Mouse (Mus musculus) right cerebral cortex, postnatal 25 days (tissue): ENCODE data around the gene Ssh3.
A peak's percentile ranks its signal among the peaks of the same experiment; 100 is the strongest.

Source experiments
- DNase-seq: peaks from one replicate; pipeline ENCODE4 v3.0.0; 2022

The Ssh3 gene

GRCm38 (mm10) chr19:4240247-4240668 lies 28.7 kb downstream of the Ssh3 start:
- no peak for DNase-seq

DNA sequence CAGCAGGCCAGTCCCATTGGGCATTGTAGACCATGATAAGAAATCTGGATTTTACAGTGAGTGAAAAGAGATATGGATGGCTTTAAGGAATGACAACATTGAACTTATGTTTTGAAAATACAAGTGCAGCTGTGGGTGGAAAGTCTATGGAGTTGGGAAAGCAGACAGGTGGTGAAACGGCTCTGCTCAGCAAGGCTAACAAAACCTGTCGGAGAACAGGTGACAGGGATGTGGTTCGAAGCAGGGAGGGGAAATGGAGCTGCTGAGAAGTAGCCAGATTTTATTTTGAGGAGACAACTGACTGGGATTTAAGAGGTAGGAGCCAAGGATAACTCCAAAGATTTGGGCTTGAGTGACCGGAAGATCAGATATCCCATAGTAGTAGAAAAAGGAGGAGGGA lies 34.4 kb downstream of the Ssh3 start:
- DNase-seq: no peak

GRCm38 (mm10) chr19:4232651-4233050 lies 36.3 kb downstream of the Ssh3 start:
- no peak for DNase-seq

DNA sequence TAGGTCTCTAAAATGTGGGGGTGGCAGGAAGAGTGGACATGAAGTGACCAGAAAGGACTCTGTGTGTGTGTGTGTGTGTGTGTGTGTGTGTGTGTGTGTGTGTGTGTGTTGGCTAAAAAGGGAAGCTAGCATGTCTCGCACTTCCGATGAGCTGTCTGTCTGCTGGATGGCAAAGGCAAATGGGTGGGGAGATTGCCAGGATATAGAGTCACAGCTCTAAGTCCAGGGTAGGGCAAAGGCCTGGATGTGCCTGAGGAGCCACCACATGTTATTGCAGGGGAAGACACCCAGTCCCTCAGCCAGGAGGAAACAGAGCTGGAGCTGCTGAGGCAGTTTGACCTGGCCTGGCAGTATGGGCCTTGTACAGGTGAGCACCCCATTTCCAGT lies 36.8 kb downstream of the Ssh3 start:
- no peak for DNase-seq

DNA sequence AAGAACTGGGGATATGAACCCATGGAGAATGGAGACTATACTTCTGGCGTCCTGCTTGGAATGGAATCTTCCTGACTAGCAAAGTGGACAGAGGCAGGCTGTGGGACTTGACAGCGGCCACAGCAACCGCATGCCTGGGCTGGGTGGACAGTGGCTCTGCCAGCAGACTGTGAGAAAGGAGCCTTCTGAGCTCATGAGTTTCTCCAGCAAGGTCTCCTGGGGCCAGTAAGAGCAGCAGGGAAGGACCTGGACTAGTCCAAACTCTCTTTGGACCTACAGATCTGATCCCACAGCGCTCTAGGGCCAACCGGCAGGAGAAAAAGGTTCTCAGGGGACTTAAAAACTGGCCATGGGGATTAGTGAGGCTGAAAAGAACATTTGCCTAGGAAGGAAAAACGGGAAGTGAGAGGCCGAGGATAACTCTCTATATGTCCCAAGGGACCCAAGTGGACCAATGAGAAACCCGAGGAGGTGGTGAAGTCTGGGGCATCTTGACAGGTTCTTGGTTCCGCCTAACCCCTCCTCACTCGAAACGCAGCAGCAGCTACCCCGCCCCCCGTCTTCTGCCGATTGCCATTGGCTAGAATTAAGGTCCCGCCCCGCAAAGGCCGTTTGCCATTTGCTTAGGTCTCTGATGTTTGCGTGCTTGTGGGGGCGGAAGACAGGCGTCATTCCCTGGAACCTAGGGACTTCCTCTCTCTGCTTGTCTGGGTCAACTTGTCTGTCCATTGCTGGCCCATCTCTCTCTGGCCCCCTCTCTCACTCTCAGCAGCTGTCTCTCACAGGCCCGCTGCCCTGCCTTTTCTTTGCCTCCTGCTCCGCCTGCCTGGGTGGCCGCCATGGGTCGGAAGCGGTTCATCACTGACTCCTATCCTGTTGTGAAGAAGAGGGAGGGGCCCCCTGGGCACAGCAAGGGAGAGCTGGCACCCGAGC lies 37.5 kb downstream of the Ssh3 start, which contains the start of gene Pold4:
TSS of gene Pold4 (plus strand) at position 647 of the 933 bp plus-strand sequence.
- DNase-seq: peak; percentile 95

DNA sequence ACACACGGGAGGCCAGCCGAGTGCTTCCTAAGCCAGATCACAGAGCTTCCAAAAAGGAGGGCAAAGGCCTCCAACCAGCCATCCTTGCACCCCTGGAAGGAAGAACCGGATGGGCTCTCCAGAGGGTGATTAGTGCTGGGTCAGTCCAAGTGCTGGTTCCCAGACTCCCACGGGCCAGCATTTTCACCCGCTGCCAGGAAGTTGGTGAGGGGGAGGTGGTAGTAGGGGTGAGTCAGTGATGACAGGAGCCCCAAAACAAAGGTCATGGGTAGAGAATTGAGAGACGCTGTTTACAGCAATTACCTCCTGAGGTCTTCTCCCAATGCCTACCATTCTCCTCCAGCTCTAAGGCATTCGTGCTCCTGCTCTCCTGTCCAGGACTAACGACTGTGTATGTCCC lies 38.6 kb downstream of the Ssh3 start:
- no peak for DNase-seq

DNA sequence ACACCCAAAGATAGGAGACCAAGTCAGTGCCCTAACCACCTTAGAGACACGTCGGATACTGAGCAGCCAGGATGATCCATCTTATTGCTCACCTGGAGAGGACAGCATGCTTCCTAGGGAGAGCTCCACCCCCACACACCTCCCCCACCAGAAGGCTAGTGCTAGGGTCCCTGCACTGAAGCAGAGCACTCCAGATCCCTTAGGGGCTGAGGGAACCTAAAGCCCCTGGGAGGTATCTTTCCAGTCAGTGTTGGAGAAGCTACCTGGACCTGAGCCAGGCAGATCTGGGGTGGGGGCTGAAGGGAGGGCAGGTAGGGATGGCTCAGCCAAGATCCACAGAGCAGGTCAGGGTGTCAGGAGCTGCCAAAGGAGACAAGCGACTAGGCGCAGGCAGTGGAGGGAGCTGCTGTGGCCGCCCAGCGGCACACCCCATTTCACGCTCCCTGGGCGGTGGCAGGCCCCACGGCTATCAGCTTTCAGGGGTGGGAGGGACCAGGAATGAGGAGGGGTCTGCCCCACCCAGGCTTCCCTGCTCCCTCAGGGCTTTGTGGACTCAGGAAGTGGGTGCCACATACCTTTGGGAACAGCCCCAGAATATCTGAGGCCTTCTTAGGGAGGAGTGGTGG lies 39.4 kb downstream of the Ssh3 start:
- no peak for DNase-seq

DNA sequence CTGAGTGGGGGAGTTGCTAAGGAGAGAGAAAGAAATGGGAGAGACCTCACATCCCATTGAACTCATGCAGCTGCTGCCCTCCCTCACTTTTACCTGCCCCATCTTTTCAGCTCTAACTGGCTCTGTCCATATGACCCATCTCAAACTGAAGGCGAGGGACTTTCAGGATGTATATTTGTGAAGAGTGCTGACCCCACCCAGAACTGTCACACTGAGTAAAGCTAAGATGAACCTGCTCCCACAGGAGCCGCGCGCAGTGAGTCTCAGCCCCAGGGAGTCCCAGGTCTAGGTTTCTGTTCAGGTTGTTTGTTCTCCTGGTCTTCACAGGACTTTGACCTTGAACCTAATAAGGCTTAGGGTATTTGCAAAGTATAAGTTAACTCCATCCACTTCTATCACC lies 40.1 kb downstream of the Ssh3 start:
- no peak for DNase-seq

DNA sequence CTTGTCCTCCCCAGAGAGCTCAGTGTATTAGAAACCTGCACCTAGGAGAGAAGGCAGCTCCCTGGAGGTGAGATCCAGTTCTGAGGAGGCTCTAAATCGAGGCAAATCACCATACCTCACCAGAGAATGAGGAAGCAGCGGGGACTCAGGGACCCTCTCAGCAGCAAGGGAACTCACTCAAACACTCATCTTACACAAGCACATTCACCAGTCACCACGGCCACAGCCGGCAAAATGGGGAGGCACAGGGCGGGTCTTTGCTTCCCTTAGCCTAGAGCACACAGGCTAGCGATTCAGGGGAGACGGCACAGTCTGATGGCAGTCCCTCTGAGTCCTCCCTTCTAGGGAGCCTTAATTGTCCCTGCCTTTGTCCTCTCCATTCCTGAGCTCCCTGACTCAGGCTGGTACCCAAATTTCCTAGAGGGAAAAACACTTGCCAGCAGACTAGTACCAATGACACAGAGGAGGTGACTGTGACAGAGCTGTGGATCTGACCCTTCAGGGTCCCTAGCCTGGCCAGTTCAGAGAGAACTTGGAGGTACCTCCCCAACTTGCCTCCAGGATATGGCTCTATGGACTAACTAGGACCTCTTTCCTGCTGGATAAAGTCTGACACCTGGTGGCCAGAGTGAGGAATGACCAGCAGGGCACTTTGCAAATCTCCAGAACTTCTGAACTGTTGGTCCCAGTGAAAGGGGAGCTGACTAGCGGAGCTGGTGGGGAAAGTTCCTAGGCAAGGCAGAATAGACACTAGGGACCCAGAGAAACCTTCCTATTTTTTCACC lies 40.9 kb downstream of the Ssh3 start:
- DNase-seq: peak; percentile 61

DNA sequence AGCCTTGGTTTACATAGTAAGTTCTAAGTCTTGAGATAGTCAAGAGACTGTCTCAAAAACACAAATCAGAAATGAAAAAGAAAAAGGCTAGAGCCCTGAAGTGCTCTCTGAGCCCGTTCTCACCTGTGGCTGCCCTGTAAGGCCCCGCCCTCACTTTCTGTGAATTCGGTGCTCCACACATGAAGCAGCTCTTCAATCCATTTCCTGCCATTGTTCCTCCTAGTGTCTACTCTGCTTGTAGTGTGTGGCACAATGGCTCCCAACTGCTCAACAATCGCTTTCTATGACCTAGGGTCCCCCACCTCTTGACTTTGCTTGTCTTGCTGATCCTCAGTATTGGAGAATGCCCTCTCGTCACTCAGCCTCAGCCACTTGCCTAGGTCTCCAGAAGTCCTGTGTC lies 41.5 kb downstream of the Ssh3 start:
- no peak for DNase-seq

GRCm38 (mm10) chr19:4226779-4227178 lies 42.2 kb downstream of the Ssh3 start:
- DNase-seq: no peak

GRCm38 (mm10) chr19:4222165-4222564 lies 46.8 kb downstream of the Ssh3 start:
- no peak for DNase-seq

DNA sequence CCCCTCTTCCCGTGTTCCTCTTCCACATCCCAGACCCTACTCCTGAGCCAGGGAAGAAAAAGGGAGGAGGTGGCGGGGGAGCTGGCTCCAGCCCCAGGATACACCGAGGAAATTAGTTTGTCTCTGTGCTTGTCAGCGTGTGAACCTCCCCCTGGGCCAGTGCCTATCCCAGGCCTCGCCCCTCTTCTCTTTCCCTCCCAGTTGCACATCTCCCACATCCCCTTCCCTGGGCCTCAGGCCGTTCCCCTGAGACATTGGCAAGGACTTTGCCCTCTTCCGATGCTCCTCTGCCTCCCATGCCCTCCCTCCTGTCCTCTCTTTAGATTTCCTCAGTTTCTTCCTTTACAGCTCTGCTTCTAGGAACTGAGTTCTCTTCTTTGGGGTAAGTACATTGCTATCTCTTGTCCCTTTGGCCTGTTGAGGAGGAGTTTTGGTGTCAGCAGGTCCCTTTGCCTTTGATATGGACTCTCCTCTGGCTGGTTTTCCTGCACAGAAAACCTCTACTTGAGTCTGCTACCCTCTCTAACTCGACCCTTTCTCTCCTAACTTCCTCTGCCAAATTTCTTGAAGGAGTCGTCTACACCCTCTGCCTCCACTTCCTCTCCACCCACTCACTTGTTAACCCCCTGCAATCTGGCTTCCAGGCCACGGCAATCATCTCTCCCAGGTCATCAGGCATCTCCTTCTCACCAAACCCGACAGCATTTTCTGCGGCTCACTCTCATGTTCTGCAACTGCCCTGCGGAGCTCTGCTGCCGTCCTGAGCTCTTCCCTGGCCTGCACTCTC lies 47.8 kb downstream of the Ssh3 start:
- DNase-seq: no peak

GRCm38 (mm10) chr19:4220416-4220815 lies 48.6 kb downstream of the Ssh3 start:
- no peak for DNase-seq

DNA sequence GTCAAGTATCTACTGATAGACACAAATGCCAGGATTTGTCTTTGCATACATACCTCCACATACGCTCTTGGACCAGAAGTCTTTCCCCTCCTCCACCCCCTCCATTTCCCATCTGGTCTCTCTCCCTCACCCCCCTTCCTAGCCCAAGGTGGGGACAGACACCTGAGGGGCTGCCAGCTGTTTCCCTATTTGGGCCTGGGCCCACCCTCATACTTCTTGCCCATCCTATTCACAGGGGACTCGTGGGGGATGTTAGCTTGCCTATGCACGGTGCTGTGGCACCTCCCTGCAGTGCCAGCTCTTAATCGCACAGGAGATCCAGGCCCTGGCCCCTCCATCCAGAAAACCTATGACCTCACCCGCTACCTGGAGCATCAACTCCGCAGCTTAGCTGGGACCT lies 49.0 kb downstream of the Ssh3 start:
- DNase-seq: no peak

DNA sequence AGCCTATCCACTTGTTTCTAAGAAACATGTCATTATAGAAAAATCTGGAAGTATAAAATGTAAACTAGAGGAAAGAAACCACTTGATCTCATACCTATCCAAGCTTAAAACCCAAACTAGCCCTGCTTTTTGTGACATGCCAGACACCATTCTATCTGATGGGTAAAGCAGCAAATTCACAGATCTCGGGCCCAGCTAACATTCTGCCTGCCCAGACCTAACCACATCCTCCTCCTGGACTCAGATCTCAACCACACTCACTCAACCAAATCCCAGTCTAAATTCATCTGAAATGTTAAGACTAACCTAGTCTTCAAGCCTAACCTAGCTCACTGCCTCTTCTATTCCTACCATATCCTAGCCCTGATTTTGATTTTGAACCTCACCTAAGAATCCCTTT lies 50.2 kb downstream of the Ssh3 start:
- DNase-seq: no peak

GRCm38 (mm10) chr19:4218293-4218692 lies 50.7 kb downstream of the Ssh3 start:
- no peak for DNase-seq

DNA sequence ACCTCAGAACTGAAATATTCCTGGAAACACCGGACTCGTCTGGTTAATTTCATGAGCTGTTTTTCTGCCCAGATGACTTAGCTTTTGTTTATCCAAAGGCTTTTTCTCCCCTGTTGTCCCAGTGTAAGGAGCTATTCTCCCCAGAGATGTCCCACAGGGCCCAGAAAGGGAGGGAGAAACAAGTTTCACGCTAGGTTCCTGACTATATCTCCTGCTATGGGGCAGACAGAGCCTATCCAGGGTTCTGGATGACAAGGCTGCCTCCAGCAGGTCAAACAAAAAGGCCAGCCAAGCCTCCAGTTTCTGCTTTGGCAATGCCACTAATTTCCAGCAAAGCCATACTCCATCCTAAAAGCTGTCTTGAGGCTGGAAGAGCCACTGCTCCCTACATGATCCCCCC lies 51.1 kb downstream of the Ssh3 start:
- no peak for DNase-seq

DNA sequence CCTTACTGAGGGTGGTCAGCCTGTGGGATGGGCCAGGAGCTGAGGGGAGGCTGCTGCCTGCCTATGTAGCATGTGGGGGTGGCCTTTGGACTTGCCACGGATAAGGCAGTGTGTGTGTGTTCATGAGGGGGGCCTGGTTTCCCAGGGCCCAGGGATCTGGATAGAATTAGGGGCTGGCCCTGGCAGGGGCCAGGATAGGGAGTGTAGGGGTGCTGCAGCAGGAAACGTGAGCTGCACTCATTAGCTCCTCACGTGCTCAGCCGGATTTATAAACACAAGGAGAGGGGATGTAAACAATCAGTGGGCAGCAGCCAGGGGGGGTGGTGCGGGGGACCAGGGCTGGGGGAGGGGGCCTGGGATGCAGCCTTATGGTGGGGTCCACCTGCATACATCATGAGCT lies 51.8 kb downstream of the Ssh3 start:
- DNase-seq: no peak

DNA sequence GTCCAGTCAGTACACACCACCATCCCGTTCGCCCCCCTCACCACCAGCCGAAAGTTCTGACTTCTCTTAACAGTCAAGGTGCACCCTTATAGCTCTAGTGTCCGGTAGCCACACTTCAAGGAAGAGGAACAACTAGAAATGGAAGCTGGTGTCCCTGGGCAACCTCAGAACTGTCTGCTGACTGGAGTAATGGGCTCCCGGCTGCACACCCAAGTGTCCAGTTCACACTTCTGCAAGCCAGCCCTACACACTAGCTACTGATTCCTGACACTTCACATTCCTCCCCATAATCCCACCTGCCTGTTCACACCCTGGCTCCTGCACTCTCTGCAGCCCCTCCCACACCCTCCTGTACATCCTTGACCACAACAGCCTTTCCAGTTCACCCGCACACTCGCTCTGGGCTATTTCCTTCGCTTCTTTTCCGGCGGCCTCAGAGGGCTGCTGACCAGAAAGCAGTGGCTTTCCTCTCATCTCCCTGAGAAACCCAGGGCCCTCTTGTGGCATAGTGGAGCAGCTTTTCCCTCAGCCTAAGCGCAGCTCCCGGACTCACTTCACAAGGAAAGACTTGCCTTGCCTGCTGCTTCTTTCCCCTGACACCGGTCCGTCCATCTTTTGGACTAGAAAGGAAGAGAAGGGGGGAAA lies 52.8 kb downstream of the Ssh3 start:
- no peak for DNase-seq

DNA sequence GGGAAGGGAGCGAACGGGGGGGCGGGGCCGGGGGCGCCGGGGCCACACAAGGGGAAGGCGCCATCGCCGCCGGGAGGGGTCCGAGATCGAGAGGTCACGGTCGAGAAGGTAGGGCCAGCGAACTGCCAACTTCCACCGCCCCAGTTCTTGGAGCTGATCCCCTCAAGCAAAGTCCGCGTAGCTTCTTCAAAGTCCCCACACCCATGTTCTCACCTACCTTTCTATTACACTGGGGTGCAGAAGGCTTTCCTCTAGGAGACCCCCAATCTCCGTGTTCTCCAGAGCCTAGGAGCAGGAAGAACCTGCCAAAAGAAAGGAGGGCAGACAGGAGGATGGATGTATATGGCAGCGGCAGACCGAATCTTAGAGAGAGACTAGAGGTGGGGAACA lies 53.5 kb downstream of the Ssh3 start:
- no peak for DNase-seq

DNA sequence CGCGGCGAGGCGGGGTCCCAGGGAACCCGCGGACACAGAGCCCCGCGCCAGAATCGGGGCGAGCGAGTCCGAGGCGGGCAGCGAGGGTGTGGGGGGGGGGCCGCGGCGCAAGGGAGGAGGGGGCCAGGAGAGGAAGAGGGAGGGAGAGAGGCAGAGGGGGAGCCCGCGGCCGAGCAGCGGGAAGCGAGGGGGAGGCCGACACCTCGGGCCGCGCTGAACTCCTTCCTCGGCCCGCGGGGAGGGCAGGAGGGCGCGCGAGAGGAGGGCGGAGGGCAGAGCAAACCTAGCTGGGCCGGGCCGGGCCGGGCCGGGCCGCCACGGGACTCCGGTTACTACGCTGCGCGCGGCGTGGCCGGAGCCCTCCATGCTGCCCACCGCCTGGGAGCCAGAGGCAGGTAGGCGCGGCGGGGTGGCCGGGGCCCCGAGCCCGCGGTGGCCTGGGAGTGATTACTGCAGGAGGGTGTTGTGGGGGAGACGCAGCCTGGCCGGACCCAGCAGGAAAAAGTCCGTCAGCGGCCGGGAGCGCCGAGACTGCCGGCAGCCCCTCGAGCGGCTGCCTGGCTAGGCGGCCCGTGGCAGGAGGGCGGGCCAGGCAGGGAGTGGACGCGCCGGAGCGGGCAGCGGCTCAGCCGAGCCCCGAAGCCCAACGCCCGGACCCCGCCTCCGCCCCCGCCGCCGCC lies 54.1 kb downstream of the Ssh3 start:
- DNase-seq: no peak
